Mouse (Mus musculus) G1E (cell line): ENCODE data around the gene Qrich2. TPM values are rescaled to one million over a fixed set of nuclear protein-coding genes. Genes with fewer than 3 reads are reported as not detected.

Experiments
- ATAC-seq: 2 replicates; pipeline ENCODE4 v1.8.0; 2016; ENCODE audit warnings: mild to moderate bottlenecking; ENCODE audit not compliant: insufficient number of reproducible peaks, poor library complexity, low FRiP score, severe bottlenecking; ENCODE audit errors: extremely low read depth
- DNase-seq: peaks from one replicate; pipeline ENCODE4 v3.0.0; 2012; ENCODE audit warnings: low spot score
- H3K27me3 ChIP-seq: 2 replicates; pipeline ENCODE4 v1.6.1; 2012; ENCODE audit warnings: mild to moderate bottlenecking, low read length, inconsistent platforms; ENCODE audit not compliant: insufficient read depth
- H3K36me3 ChIP-seq: replicated peaks from 2 replicates; pipeline ENCODE3; 2012; ENCODE audit warnings: mild to moderate bottlenecking, inconsistent platforms
- H3K4me1 ChIP-seq: 2 replicates; pipeline ENCODE4 v1.6.1; 2012; ENCODE audit warnings: low read depth, low read length, inconsistent platforms, mixed read lengths; ENCODE audit not compliant: insufficient read depth
- H3K4me3 ChIP-seq: 2 replicates; pipeline ENCODE4 v1.5.1; 2012; ENCODE audit warnings: low read depth, mild to moderate bottlenecking, inconsistent platforms, low read length, moderate library complexity, mixed read lengths
- H3K9me3 ChIP-seq: replicated peaks from 2 replicates; pipeline ENCODE4 v1.6.1; 2012; ENCODE audit warnings: inconsistent platforms
- CTCF ChIP-seq: IDR thresholded peaks from 2 replicates; pipeline ENCODE4 v1.5.1; 2012; ENCODE audit warnings: low read depth, low read length, inconsistent platforms, mixed read lengths
- GATA1 ChIP-seq: IDR thresholded peaks from 2 replicates; pipeline ENCODE4 v1.6.1; 2012; ENCODE audit warnings: borderline replicate concordance, low read length, inconsistent platforms, mixed read lengths
- GATA2 ChIP-seq: IDR thresholded peaks from 2 replicates; pipeline ENCODE4 v1.6.1; 2012; ENCODE audit warnings: low read depth, low read length, inconsistent platforms, borderline replicate concordance
- POLR2AphosphoS5 ChIP-seq: IDR thresholded peaks from 2 replicates; pipeline ENCODE4 v1.6.1; 2012; ENCODE audit warnings: low read depth, low read length, inconsistent platforms; ENCODE audit not compliant: insufficient replicate concordance
- TAL1 ChIP-seq: conservative IDR thresholded peaks from 2 replicates; pipeline ENCODE4 v1.6.1; 2012; ENCODE audit warnings: low read depth, low read length, inconsistent platforms, mixed read lengths
- polyA plus RNA-seq: library from polyadenylated mRNA; stranded (reverse); fragments of >175 nt; gene quantifications from 2 replicates; pipeline ENCODE4 v1.2.3, GENCODE M21; 2012
- total RNA-seq, 2 experiments: library from RNA; stranded (forward) in 1 of 2; stranded (reverse) in 1 of 2; fragments of 200-1000 nt in 1 of 2; fragments of >200 nt in 1 of 2; fragmentation: Nextera tagmentation in 1 of 2; gene quantifications; 2 replicates each; pipeline ENCODE4 v1.2.3; 2014 to 2017

Qrich2 gene
- total and polyA plus RNA-seq, 3 experiments, result 0.05 to 0.16 TPM; not detected in 1

GRCm38 (mm10) chr11:116433356-116434286 is 32.4 kb downstream of the Qrich2 start, which contains the start of gene Ubald2:
Ubald2 (plus strand) TSS chr11:116434094.
- Histone ChIP-seq H3K36me3 (peaks cover 31% of the 10 kb centered on the region), H3K4me3 (peak within 1 kb of the TSS; percentile 82), H3K4me1 (peaks cover 70% of the 10 kb centered on the region), H3K27me3 (no peaks in the 10 kb centered on the region), H3K9me3 (no peaks in the 10 kb centered on the region)
- TF ChIP-seq GATA1, result no peak
- TF ChIP-seq TAL1, result no peak
- TF ChIP-seq GATA2, result no peak
- no peak for TF ChIP-seq CTCF
- no peak for TF ChIP-seq POLR2AphosphoS5
- DNase-seq (peak; percentile 99), ATAC-seq (peak; percentile 84)

GRCm38 (mm10) chr11:116432593-116433355 is 33.3 kb downstream of the Qrich2 start:
- Histone ChIP-seq H3K36me3 (peaks cover 30% of the 10 kb centered on the region), H3K4me3 (no peak overlapping the region), H3K4me1 (peaks cover 77% of the 10 kb centered on the region), H3K27me3 (no peaks in the 10 kb centered on the region), H3K9me3 (no peaks in the 10 kb centered on the region)
- ATAC-seq, result no peak
- DNase-seq, result no peak
- no peak for TF ChIP-seq GATA1
- TF ChIP-seq GATA2, result no peak
- TF ChIP-seq TAL1, result no peak
- TF ChIP-seq CTCF, result no peak
- TF ChIP-seq POLR2AphosphoS5, result no peak

GRCm38 (mm10) chr11:116432127-116432526 is 33.9 kb downstream of the Qrich2 start:
- Histone ChIP-seq H3K36me3 (peaks cover 23% of the 10 kb centered on the region), H3K27me3 (no peaks in the 10 kb centered on the region), H3K9me3 (no peaks in the 10 kb centered on the region), H3K4me1 (peaks cover 77% of the 10 kb centered on the region), H3K4me3 (no peak overlapping the region)
- ATAC-seq (no peak), DNase-seq (no peak)
- no peak for TF ChIP-seq GATA1
- no peak for TF ChIP-seq GATA2
- TF ChIP-seq TAL1, result no peak

GRCm38 (mm10) chr11:116431428-116432077 is 34.5 kb downstream of the Qrich2 start:
- ATAC-seq (no peak), DNase-seq (no peak)
- H3K4me3 ChIP-seq, result peak overlapping the region; percentile 60; the same call in 1 of the 2 replicates
- no peaks in the 10 kb centered on the region for H3K9me3 ChIP-seq
- H3K27me3 ChIP-seq, result no peaks in the 10 kb centered on the region
- H3K4me1 ChIP-seq, result peaks cover 74% of the 10 kb centered on the region
- peaks cover 18% of the 10 kb centered on the region for H3K36me3 ChIP-seq
- TF ChIP-seq TAL1 (no peak), CTCF (no peak), GATA1 (no peak), POLR2AphosphoS5 (no peak), GATA2 (no peak)

- Histone ChIP-seq H3K4me1 (peaks cover 67% of the 10 kb centered on the region), H3K4me3 (peak overlapping the region; percentile 60; the same call in 1 of the 2 replicates), H3K36me3 (peaks cover 11% of the 10 kb centered on the region), H3K9me3 (no peaks in the 10 kb centered on the region), H3K27me3 (no peaks in the 10 kb centered on the region)
- DNase-seq, result no peak
- TF ChIP-seq POLR2AphosphoS5, result no peak
- no peak for TF ChIP-seq CTCF
- TF ChIP-seq GATA1, result no peak
- no peak for TF ChIP-seq GATA2
- no peak for TF ChIP-seq TAL1
- ATAC-seq, result no peak
Measured at GRCm38 (mm10) chr11:116430723-116431427, 35.2 kb downstream of the Qrich2 start.
